In genomic region chr4:149941067-149941755, GRCm38 (mm10) we compare ENCODE assay signal across 12 mouse cellular contexts. TPM values are rescaled to one million over a fixed set of nuclear protein-coding genes. Genes with fewer than 3 reads are reported as not detected.
DNase-seq lines count a peak whose midpoint lies in the region; ATAC-seq and TF ChIP-seq lines count a peak whose summit lies in the region.
"Had no signal": no experiment of that assay in that cellular context is flagged by ENCODE, and none has a peak within 500 bp of the region (broad histone marks: within the 10 kb centered on the region; RNA-seq: fewer than 3 reads in every experiment).

No protein-coding gene starts in this region.

- no peaks in the 10 kb centered on the region for H3K36me3 ChIP-seq in forebrain, postnatal 0 days (ENCODE audit: insufficient read depth)
- no peaks in the 10 kb centered on the region for H3K36me3 ChIP-seq in forebrain, embryonic 12.5 days (replicated peaks)
- no peaks in the 10 kb centered on the region; the same call in 1 of the 2 replicates for H3K36me3 ChIP-seq in intestine, postnatal 0 days (ENCODE audit: control insufficient read depth, insufficient read depth)
- H3K36me3 ChIP-seq: liver, embryonic 15.5 days; midbrain, embryonic 10.5 days had no signal

- H3K4me2 ChIP-seq in forebrain, postnatal 0 days (ENCODE audit: low read depth), result no peak overlapping the region
- no peak overlapping the region for H3K4me2 ChIP-seq in forebrain, embryonic 12.5 days
- H3K4me2 ChIP-seq in intestine, postnatal 0 days (replicated peaks; ENCODE audit: low read depth), result no peak overlapping the region; the same call in 1 of the 2 replicates
- H3K4me2 ChIP-seq: liver, embryonic 15.5 days had no signal

- H3K27ac ChIP-seq in forebrain, postnatal 0 days (ENCODE audit: low read depth, low read length), result no peak overlapping the region
- no peak overlapping the region for H3K27ac ChIP-seq in forebrain, embryonic 12.5 days
- peak overlapping the region; percentile 21 for H3K27ac ChIP-seq in intestine, postnatal 0 days (ENCODE audit: low read depth, low read length)
- H3K27ac ChIP-seq: liver, embryonic 15.5 days; midbrain, embryonic 10.5 days had no signal

- DNase-seq in forebrain, postnatal 0 days, result peak; percentile 41
- peak; percentile 57 for DNase-seq in kidney, postnatal 10 days
- DNase-seq in kidney, adult 9 months, result no peak
- peak; percentile 34 for DNase-seq in brain, embryonic 14.5 days (ENCODE audit: low read depth)
- no peak for DNase-seq in Muller cell, postnatal 12 days (ENCODE audit: inconsistent ontology term)
- no peak for DNase-seq in thymus, postnatal 36 days
- DNase-seq: cerebellum, postnatal 36 days; thymus, adult 18-20 months had no signal

- TF ChIP-seq POLR2A in brain, embryonic 14.5 days (IDR thresholded peaks at IDR 0.05; ENCODE audit: borderline replicate concordance, extremely low read depth, insufficient read depth, insufficient read length, poor library complexity, severe bottlenecking), result no peak

- ATAC-seq in forebrain, postnatal 0 days, result no peak; the same call in 1 of the 2 replicates
- no peak for ATAC-seq in forebrain, embryonic 12.5 days (ENCODE audit: low FRiP score)
- ATAC-seq in intestine, postnatal 0 days, result no peak

- no peak overlapping the region for H3K4me3 ChIP-seq in forebrain, postnatal 0 days (ENCODE audit: low read depth, low read length)
- H3K4me3 ChIP-seq in forebrain, embryonic 12.5 days (replicated peaks), result no peak overlapping the region
- no peak overlapping the region for H3K4me3 ChIP-seq in intestine, postnatal 0 days (ENCODE audit: low read depth, low read length)
- H3K4me3 ChIP-seq: liver, embryonic 15.5 days; midbrain, embryonic 10.5 days had no signal

- H3K9me3 ChIP-seq in forebrain, postnatal 0 days (ENCODE audit: low read length), result no peaks in the 10 kb centered on the region
- no peaks in the 10 kb centered on the region for H3K9me3 ChIP-seq in forebrain, embryonic 12.5 days
- no peaks in the 10 kb centered on the region for H3K9me3 ChIP-seq in intestine, postnatal 0 days (ENCODE audit: control insufficient read depth)
- H3K9me3 ChIP-seq: liver, embryonic 15.5 days; midbrain, embryonic 10.5 days had no signal

- 75% methylated on average over 18 of the region's 18 CpGs for WGBS in forebrain, postnatal 0 days
- WGBS in forebrain, embryonic 12.5 days, result 86% methylated on average over 18 of the region's 18 CpGs
- WGBS in intestine, postnatal 0 days, result 61% methylated on average over 18 of the region's 18 CpGs

- no peak for TF ChIP-seq CTCF in forebrain, postnatal 0 days (IDR thresholded peaks at IDR 0.05; ENCODE audit: low read depth)
- TF ChIP-seq CTCF in brain, embryonic 14.5 days (IDR thresholded peaks at IDR 0.05; ENCODE audit: borderline replicate concordance, extremely low read depth, insufficient read depth, insufficient read length), result no peak
- TF ChIP-seq CTCF in intestine, postnatal 0 days (IDR thresholded peaks at IDR 0.05; ENCODE audit: low read depth), result no peak

- H3K27me3 ChIP-seq in forebrain, postnatal 0 days (ENCODE audit: insufficient read depth, low read length), result no peaks in the 10 kb centered on the region
- peaks cover 6% of the 10 kb centered on the region; the same call in 1 of the 2 replicates for H3K27me3 ChIP-seq in forebrain, embryonic 12.5 days
- no peaks in the 10 kb centered on the region for H3K27me3 ChIP-seq in intestine, postnatal 0 days (replicated peaks; ENCODE audit: control insufficient read depth, insufficient read depth, low read length)

- H3K9ac ChIP-seq in forebrain, postnatal 0 days, result no peak overlapping the region
- H3K9ac ChIP-seq in forebrain, embryonic 12.5 days, result no peak overlapping the region
- no peak overlapping the region for H3K9ac ChIP-seq in intestine, postnatal 0 days (ENCODE audit: low read depth, low read length)
- H3K9ac ChIP-seq: liver, embryonic 15.5 days had no signal

- no peaks in the 10 kb centered on the region for H3K4me1 ChIP-seq in forebrain, postnatal 0 days (ENCODE audit: insufficient read depth)
- H3K4me1 ChIP-seq in forebrain, embryonic 12.5 days, result peaks cover 35% of the 10 kb centered on the region
- 0 out of 2 replicates have a peak, but pooled peaks cover 19% of the 10 kb centered on the region for H3K4me1 ChIP-seq in intestine, postnatal 0 days (replicated peaks; ENCODE audit: control insufficient read depth, insufficient read depth, low read length)
- H3K4me1 ChIP-seq: liver, embryonic 15.5 days had no signal

RNA-seq across cellular contexts. Expression of gene Spsb1, which starts 13.6 kb away (rescaled TPM):
- total RNA-seq in forebrain, postnatal 0 days (2014; rRNA removed), result 7.1 and 7.3 TPM in 2 replicates
- polyA plus RNA-seq in forebrain, postnatal 0 days (2015; fragmentation: Nextera tagmentation; extraction: Ambion mirVana), result 5.8 and 6.2 TPM in 2 replicates
- polyA plus RNA-seq in forebrain, embryonic 12.5 days (2016; fragmentation: Nextera tagmentation; extraction: Ambion mirVana), result 8.1 and 9.0 TPM in 2 replicates
- 5.2 and 6.4 TPM in 2 replicates for polyA plus RNA-seq in brain, embryonic 14.5 days (2012; rRNA removed)
- 26.4 and 26.5 TPM in 2 replicates for polyA plus RNA-seq in intestine, postnatal 0 days (2015; fragmentation: Nextera tagmentation; extraction: Ambion mirVana)

Comparison
In these comparisons a context has a peak if more than half of its experiments do, and no peak if none do; other contexts are left out.
1. DNase-seq: peak in forebrain, postnatal 0 days (single experiment), kidney, postnatal 10 days (single experiment) and brain, embryonic 14.5 days (single experiment); none in kidney, adult 9 months (single experiment), Muller cell, postnatal 12 days (single experiment) and thymus, postnatal 36 days (0 of 2).